Mouse (Mus musculus): ENCODE data around the gene Snrk.
"Not testable (repeated sequence)": the region's sequence is repeated elsewhere in the genome, so short reads cannot be mapped to it uniquely, and the experiment has no call there.

Snrk gene

DNA sequence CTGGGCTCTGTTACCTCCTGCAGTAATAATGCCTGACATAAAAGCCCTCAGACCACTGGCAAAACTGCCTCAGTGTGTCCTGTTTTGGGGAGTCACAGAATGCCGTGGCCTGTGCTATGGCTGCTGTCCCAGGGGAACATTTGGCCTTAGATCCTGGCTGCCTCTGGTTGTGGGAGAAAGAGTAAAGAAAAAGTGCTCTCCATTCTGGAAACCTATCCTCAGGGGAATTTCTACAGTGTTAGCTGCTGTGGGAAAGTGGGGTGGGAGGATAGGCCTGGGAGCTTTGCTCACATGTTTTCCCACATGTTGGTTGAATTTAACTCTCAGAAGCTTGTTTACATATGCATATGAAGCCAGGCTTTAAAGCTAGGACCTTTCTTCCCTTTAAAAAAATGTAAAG, 26.2 kb downstream of the Snrk start:
- peak; percentile 62 for DNase-seq (ENCODE audit: low read depth, low spot score)

DNA sequence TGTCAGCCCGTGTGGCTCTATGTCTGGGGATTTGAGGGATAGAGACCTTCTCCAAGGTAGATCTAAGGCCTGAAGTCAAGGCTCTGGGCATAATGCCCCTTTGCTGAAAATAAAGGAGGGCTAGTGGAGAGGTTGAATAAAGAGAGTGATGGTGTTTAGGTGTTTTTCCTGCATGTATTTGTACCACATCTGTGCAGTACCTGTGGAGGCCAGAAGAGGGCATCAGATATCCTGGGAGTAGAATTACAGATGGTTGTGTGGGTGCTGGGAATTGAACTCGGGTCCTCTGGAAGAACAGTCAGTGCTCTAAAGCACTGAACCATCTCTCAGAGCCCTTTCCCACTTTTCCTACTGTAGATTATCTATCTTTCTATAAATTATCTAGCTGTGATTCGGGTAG, 27.7 kb downstream of the Snrk start:
- no peak for DNase-seq (ENCODE audit: low read depth, low spot score)

DNA sequence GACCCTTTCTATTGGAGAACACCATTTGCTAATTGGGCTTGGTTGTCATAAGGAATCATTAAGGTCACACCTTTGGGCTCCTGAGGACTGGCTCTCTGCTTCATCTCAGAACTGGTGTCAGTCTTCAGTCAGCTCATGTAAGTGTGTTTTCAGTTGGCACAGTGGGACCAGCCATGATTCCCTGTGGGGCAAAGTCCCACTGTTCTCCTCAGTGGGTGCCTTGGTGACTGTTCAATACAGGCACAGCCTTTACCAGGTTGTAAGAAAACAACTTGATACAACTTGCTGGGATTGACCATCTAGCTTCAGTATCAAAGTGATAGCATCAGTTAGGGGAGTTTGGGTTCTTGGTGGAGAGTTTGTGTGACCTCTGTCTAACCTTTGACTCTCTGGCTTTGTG, 28.6 kb downstream of the Snrk start:
- DNase-seq (ENCODE audit: low read depth, low spot score): no peak

DNA sequence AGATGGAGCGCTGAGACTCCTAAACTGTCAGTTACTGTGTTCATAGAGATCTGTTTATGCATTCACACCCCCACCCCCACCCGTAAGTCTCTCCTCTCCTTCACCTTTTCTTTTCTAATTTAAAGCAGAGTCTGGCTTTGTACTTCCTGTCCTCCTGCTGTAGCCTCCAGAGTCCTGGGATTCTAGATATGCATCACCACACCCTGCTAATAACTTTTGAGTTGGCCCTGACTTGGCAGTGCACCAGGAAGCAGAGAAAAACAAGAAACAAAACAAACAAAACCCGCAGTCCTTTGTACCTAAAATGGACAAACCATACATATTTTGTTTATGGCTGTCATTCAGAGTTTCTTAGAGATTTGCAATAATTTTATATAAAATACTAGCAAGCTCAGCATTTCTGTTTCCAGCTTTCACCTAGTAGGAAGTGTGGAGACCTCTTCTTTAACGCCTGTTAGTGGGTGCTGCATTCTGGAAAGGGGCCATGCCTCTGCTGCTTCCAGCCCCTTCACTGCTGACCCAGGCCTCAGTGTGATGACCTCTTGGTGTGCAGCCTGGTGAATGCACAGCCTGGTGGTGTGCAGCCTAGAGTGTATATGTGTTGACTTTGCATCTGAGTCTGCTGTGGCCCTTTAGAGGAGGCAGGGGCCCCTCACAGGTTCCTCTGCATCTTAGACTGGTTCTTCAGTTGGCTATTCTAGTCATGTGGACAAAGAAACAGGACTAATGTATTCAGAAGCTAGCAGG, 29.2 kb downstream of the Snrk start:
- no peak for DNase-seq (ENCODE audit: low read depth, low spot score)

DNA sequence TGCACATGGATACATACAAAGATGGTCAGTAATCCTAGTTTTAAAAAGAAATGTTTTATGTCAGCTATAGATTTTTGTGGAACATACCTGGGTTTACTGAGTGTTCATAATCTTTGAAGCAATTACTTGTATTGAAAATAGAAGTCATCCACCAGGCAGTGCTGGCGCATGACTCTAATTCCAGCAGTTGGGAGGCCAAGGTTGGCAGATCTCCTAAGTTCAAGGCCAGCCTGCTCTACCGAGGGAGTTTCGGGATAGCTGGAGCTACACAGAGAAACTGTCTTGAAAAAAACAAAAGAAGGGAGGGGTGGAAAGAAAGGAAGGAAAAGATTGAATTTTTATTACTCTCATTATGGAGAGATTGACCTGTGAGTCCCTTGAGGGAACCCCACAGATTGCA, 31.3 kb downstream of the Snrk start:
- DNase-seq (ENCODE audit: low read depth, low spot score): no peak

DNA sequence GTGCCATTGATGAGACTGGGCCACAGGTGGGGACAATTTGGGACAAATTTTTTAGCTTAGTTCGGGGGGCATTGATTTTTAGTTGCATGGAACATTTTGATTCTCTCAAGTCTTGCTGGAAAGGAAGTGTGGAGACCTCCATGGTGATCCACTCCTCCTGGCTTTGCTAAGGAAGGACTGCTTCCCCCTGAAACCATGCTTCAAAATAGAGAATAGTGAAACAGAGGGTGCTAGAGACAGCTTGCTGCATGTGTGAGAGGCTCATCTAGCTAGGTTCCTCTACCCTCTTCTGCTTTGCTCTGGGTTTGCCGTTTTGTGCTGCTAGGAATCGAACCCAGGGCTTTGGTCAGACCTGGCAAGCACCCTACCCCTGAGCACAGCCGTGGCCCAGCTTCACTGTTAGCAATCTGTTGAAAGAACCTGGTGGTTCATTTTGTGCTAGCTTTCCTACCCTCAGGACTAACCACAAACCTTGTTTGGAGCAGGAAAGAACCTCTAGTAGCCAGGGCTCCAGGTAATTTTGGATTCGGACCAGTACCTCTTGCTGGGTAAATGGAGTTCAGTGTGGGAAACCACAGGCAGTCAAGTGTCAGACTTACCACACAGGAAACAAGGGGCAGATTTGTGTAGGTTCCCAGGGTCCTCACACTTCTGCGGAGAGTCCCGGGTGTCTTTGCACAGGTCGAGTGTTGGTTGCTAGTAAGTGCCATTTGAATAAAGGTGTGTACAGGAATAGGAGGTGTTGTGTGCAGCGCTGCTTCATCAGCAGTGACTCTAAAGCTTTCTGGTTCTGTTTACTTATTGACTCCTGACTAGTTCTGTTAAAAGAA, 33.1 kb downstream of the Snrk start:
- no peak for DNase-seq (ENCODE audit: low read depth, low spot score)

DNA sequence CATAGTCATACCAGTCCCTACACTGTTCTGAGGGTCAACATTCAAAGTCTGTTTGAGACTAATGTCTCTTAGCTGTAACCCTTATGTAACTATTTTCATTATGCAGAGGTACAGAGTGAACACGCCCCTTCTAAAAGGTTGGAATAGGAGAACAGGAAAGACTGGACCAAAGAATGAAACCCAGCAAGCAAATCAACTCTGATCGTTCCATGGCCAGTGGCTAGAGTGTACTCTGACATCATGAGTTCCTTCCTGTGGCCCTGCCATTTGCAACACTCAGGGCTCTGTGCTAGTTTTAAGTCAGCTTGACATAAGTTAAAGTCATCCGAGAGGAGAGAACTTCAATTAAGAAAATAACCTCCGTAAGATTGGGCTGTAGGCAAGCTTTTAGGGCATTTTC, 35.0 kb downstream of the Snrk start:
- no peak for DNase-seq (ENCODE audit: low read depth, low spot score)

DNA sequence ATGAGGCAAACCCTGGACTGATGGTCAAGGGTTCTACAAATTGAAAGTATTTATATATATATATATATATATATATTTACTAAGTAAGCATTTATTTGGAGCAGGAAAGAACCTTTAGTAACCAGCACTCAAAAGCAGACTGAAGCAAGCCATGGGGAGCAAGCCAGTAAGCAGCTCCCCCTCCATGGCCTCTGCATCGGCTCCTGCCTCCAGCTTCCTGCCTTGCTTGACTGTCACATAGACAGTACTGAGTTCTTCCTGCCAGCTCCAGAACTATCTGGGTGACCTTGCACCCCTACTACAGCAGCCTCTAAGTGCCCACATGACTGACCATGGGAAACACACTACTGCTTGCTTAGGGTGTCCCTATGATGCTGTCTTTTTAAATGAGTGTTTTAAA, 35.4 kb downstream of the Snrk start:
- DNase-seq (ENCODE audit: low read depth, low spot score): no peak

DNA sequence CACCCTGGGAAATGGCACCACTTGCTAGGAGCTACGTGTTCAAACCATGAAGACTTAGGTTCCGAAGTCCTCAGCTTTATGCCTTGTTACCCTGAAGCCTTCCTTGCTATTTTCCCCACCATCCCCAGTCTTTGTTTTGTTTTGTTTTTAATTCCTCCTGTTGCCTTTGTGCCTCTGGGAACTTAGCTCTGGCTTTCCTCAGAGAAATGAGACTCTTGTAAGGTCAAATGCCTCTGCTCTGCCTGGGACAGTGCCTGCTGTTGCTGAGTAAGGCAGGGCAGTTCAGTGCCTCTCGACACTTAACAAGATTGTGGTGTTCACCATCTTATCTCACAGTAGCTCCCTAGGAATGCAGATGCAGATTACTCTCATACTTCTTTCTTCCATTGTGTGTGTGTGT, 36.4 kb downstream of the Snrk start:
- DNase-seq (ENCODE audit: low read depth, low spot score): no peak

DNA sequence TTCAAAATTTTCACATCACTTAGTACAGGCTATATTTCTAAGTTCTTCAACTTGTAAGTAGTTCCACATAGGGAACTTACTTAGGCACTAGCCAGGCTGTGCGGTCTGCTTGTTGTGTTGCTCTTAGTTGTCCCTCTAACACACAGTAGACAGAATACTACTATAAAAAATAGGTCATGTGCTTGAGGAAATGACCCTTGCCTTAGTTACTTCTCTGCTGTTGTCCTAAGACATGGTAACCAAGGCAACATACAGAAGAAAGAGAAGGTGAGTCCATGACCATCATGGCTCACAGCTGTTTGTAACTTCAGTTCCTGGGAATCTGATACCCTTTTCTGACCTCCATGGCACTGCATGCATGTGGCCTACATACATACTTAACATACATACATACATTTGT, 38.1 kb downstream of the Snrk start:
- no peak for DNase-seq (ENCODE audit: low read depth, low spot score)

DNA sequence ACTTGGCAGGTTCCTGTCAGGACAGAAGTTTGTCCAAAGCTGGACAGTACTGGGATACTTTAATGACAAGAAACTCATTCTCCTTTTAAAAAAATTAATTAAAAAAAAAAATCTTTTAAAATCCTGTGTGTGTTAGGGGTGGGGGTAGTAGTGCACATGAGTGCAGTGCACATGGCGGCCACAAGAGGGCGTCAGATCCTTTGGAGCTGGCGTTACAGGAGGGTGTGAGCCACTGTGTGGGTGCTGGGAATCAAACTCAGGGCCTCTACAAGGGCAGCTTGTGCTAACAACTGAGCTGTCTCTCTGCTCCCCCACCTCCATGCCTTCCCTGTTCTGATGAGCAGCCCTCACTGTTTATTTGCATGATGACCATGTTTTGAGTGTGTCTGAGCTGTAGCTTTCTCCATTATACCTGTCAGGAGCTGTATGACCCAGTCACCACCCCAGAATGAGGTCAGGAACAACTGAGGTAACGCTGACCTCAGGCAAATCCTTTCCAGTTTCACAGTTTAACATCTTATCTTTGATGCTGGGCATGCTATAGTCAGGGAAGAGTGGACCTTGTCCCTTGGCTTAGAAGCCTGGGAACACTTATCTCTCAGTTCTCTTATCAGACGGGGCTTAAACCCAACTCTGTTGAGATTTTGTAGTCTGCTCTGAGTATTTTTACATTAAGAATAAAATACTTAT, 39.5 kb downstream of the Snrk start:
- no peak for DNase-seq (ENCODE audit: low read depth, low spot score)

DNA sequence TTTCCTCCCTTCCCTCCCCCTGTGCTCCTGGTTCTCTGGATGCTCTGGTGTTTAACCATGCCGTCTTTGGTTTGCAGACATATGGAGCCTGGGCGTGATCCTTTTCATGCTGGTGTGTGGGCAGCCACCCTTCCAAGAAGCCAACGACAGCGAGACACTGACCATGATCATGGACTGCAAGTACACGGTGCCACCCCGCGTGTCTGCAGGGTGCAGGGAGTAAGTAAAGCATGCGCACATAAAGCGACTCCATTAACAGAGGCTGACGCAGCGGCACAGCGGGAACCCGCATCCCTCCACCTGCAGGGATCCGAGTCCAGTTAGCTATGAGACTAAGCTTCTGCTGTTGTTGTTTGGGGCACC, 40.0 kb downstream of the Snrk start:
- no peak for DNase-seq (ENCODE audit: low read depth, low spot score)

DNA sequence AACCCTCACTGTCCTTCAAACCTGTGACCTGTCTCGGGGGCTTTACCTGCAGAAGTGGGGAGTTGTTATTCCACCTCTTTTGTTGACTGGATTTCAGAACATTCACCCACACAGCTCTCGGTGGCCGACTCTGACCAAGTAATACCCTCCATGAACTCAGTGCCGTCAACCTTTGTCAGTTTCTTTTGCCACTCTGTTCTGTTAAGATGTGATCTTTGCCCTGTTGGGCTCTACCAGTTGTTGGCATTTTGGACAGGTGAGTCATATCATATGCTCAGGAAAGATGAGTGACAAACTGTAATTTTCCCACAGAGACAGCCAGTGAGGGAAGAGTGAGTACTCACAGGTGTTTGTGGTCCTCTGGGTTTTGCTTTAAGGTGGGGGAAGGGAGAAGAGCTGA, 47.5 kb downstream of the Snrk start:
- no peak for DNase-seq (ENCODE audit: low read depth, low spot score)

DNA sequence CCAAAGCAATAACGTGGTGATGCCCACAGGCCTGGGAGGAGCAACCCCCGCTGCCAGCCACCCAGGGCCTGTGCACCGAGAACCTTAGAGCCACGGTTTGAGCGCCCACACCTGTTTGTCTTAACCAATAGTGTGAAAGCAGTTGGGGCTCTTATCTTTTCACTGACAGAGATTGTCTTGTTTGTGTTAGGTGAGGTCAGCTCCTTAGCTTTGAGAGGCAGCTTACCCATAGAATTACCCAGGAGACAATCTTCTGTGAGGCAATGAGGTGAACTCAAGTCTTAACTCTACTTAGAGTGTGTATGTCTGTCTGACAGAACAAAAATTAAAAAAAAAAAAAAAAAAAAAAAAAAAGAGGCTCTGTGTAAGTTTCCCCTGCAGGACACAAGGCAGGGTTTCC, 50.7 kb downstream of the Snrk start:
- DNase-seq (ENCODE audit: low read depth, low spot score): not testable (repeated sequence)

DNA sequence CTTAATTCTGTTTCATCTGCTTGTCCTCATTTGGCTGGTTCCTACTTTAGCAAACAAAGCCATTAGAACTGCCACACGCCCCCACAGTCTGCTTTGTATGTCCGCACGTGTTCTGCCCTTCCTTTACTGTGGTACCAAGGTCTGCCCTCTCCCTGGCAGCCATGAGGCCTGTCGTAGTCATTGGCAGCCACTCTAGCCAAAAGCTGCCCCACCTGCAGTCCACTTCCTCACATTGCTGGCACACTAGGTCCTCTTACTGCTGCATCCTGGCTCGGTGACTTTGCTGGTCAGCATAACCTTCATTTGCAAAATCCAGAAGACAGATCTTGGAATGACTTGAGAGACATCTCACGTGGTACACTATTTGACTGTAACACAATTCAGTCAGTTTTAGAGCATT, 52.8 kb downstream of the Snrk start:
- peak; percentile 31 for DNase-seq (ENCODE audit: low read depth, low spot score)

DNA sequence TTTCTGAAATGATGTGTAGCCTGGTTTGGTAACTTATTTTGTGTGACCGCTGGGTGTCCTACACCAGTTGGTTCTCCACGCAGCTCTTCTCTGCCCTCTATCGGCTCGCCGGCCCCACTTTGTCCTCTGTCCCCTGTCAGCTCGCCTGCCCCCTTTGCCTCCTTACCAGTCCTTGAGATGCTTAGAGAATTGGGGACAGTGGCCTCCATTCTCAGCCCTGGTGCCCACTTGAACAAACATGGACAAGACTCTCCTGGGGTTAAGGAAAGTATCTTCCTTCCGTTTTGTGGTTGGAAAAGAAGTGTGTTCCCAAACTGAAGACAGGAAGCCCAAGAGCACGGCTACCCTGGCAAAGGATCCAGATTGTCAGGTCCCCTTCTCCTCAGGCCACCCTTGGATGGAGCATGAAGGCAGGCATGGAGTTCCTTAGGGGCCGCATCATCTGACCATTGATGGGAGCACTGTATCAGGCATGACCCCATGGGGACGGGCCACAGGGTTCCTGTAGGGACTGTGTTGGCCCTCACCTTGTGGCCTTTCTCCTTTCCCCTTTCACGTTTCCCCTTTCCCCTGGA, 55.6 kb downstream of the Snrk start:
- DNase-seq (ENCODE audit: low read depth, low spot score): no peak

DNA sequence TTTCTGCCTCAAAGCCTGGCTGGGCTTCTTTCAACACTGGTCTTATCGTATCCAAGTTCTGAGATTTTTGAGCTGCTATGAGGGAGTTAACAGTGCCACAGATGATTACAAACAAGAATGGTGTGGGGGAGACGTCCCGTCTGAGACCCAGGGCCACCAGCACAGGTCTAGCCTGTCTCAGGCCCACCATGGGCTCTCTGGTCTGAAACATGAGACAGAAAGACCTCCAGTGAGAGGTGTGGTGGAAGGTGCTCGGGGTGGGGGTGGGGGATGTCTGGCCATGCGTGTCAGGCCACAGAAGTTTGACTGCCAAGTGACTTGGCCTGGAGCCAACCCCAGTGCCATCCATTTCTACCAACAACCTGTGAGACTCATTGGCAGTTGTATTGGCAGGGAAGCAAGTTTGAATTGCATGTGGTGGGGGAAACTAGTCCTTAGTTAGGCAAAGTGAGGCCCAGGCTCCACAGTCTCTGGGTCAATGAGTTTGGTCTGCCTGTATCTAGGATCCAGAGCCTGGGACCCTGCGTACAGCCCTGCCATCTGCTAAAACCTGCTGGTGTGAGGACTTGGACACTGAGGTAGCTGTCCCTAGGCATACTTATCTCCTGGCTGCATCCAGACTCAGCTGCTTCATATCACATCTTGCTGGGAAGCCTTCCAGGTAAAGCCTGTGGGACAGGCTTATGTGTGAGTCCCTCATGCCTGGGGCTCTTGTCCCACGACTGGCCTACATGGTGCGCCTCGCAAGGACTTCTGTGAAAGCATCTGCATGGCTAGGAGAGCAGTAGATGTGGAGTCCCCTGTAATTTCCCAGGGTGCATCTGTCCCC, 56.6 kb downstream of the Snrk start:
- DNase-seq (ENCODE audit: low read depth, low spot score): no peak

DNA sequence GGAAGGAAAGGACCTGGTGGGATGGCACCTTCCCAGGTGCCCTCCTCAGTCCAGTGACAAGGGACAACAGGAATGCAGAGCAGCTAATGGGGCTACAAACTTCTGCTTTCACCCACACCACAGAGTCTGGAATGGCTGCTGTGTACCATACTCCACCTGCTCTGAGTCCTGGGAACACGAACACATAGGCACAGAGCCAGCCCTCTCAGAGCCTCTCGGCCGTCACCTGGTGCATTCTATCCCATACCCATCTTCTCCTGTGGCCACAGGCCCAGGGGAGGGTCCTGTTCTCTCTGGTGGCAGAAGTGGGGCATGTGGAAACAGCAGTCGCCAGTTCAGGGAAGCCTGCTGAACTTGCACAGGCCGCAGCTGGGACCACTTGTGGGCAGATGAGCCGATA, 57.7 kb downstream of the Snrk start:
- no peak for DNase-seq (ENCODE audit: low read depth, low spot score)

DNA sequence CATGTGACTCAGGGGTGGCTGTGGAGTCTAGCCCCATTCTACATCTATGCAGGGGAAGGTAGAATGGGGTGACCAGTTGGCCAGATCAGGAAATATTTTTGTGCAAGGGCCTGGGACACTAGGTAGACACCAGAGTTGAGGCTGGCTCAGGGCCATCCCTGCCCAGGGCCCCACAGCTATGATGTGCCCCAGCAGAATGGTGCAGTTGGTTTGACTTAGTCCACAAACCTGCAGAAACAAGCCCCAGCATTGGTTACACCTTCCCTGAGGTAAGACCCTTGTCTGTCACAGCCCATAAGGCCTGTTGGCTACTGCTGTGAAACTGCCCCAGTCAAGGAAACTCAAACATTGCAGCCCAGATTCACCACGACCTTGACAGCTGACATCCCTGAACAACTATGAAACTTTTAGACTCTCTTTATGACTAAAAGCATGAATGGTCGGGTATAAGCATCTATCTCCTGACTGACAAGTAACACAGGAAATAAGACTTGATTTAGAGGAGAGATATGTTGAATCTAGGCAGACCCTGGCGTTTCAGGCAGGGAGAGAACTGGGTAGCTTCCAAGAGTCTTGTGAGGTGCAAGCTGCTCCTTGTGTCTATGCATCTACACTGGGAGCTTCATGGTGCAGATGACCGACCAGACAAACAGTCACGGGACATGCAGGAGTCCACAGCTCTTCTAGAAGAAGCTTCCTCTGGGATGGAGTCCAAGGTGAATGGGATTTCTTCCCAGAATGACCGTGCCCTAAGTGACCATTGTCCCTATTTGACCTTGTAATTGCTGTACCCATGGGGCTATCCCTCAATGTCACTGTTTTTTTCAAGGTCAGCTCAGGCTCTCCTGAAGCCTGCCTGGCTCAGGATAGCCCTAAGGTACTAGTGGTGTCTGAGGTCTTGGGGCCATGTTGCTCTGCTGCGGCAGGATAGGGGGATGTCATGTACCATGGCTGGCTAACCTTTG, 60.5 kb downstream of the Snrk start:
- peak; percentile 48 for DNase-seq (ENCODE audit: low read depth, low spot score)

DNA sequence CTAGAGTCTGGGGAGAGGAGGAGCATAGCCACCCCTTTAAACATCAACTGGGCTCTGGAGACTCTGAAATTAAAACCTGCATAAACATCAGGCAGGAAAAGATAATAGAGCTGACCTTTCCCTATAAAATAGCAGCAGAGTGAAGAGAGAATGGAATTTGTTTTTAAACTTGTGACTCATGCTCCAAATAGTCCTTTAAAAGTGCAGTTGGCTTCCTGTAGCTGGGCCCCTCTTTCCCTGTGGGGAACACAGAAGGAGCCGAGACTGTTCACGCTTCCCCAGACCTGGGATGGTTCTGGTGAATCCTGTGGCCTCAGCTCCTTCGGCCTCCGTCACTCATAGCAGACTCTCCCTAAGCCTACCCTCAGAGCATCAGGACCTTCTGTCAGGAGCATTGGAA, 61.4 kb downstream of the Snrk start:
- no peak for DNase-seq (ENCODE audit: low read depth, low spot score)
